Mouse (Mus musculus) ES-CJ7 (cell line): Measurements from ENCODE around the gene Rab3c.

Experiments
- DNase-seq: peaks from one replicate; pipeline ENCODE4 v3.0.0; 2011; ENCODE audit warnings: low read depth, low spot score

Rab3c gene

GRCm38 (mm10) chr13:110019774-110020173 is 261.0 kb downstream of the Rab3c start:
- DNase-seq: no peak

- DNase-seq: peak; percentile 98
These were observed 261.7 kb downstream of the Rab3c start for GRCm38 (mm10) chr13:110018941-110019743.

- DNase-seq: peak; percentile 96
These were observed 262.3 kb downstream of the Rab3c start for GRCm38 (mm10) chr13:110018431-110018901.

- no peak for DNase-seq
These were observed 268.8 kb downstream of the Rab3c start for GRCm38 (mm10) chr13:110012029-110012428.

GRCm38 (mm10) chr13:110010876-110011275 is 269.9 kb downstream of the Rab3c start:
- no peak for DNase-seq

- no peak for DNase-seq
These were observed 272.3 kb downstream of the Rab3c start for GRCm38 (mm10) chr13:110008539-110008938.

- DNase-seq: peak; percentile 18
These were observed 274.6 kb downstream of the Rab3c start for GRCm38 (mm10) chr13:110006106-110006781.
